Mouse (Mus musculus): ENCODE measurements around the gene Gramd1b.

The Gramd1b gene

GRCm38 (mm10) chr9:40337131-40337820 lies 193.9 kb downstream of the Gramd1b start:
- DNase-seq (ENCODE audit: low spot score in 2 of 2): no peak

GRCm38 (mm10) chr9:40336701-40337100 lies 194.5 kb downstream of the Gramd1b start:
- DNase-seq (ENCODE audit: low spot score in 2 of 2): no peak

- DNase-seq (ENCODE audit: low spot score in 2 of 2): no peak
These were observed 196.6 kb downstream of the Gramd1b start for GRCm38 (mm10) chr9:40334617-40335016.

- DNase-seq (ENCODE audit: low spot score in 2 of 2): peak; percentile 45 to 80
These were observed 197.4 kb downstream of the Gramd1b start for GRCm38 (mm10) chr9:40333649-40334396.

GRCm38 (mm10) chr9:40332731-40333648 lies 198.2 kb downstream of the Gramd1b start:
- no peak for DNase-seq (ENCODE audit: low spot score in 2 of 2)

- no peak for DNase-seq (ENCODE audit: low spot score in 2 of 2)
These were observed 198.9 kb downstream of the Gramd1b start for GRCm38 (mm10) chr9:40332326-40332725.

GRCm38 (mm10) chr9:40331411-40332286 lies 199.5 kb downstream of the Gramd1b start:
- no peak for DNase-seq (ENCODE audit: low spot score in 2 of 2)

- DNase-seq (ENCODE audit: low spot score in 2 of 2): peak; percentile 54 to 84
These were observed 200.4 kb downstream of the Gramd1b start for GRCm38 (mm10) chr9:40330609-40331382.

- DNase-seq (ENCODE audit: low spot score in 2 of 2): no peak
These were observed 204.8 kb downstream of the Gramd1b start for GRCm38 (mm10) chr9:40326260-40326915.

GRCm38 (mm10) chr9:40324826-40325225 lies 206.4 kb downstream of the Gramd1b start:
- no peak for DNase-seq (ENCODE audit: low spot score in 2 of 2)

- DNase-seq (ENCODE audit: low spot score in 2 of 2): no peak
These were observed 206.9 kb downstream of the Gramd1b start for GRCm38 (mm10) chr9:40324232-40324792.

- no peak for DNase-seq (ENCODE audit: low spot score in 2 of 2)
These were observed 207.4 kb downstream of the Gramd1b start for GRCm38 (mm10) chr9:40323773-40324172.

- no peak for DNase-seq (ENCODE audit: low spot score in 2 of 2)
These were observed 208.0 kb downstream of the Gramd1b start for GRCm38 (mm10) chr9:40323171-40323570.

GRCm38 (mm10) chr9:40322372-40322771 lies 208.8 kb downstream of the Gramd1b start:
- no peak for DNase-seq (ENCODE audit: low spot score in 2 of 2)

- DNase-seq (ENCODE audit: low spot score in 2 of 2): no peak
These were observed 209.5 kb downstream of the Gramd1b start for GRCm38 (mm10) chr9:40321668-40322003.

- peak in 1 of 2 experiments; percentile 33 for DNase-seq (ENCODE audit: low spot score in 2 of 2)
These were observed 210.1 kb downstream of the Gramd1b start for GRCm38 (mm10) chr9:40320879-40321667.

- DNase-seq (ENCODE audit: low spot score in 2 of 2): no peak
These were observed 210.8 kb downstream of the Gramd1b start for GRCm38 (mm10) chr9:40320405-40320804.

- no peak for DNase-seq (ENCODE audit: low spot score in 2 of 2)
These were observed 212.4 kb downstream of the Gramd1b start for GRCm38 (mm10) chr9:40318771-40319170.

GRCm38 (mm10) chr9:40317735-40318134 lies 213.4 kb downstream of the Gramd1b start:
- no peak for DNase-seq (ENCODE audit: low spot score in 2 of 2)

Data from spleen, postnatal 10 days (tissue).